Mouse (Mus musculus) stomach, embryonic 14.5 days (tissue): ENCODE measurements around the gene Memo1. TPM values are rescaled to one million over a fixed set of nuclear protein-coding genes. Genes with fewer than 3 reads are reported as not detected.
A peak's percentile ranks its signal among the peaks of the same experiment; 100 is the strongest.
"Not testable (repeated sequence)": the region's sequence is repeated elsewhere in the genome, so short reads cannot be mapped to it uniquely, and the experiment has no call there.

Source experiments
- ATAC-seq: fragments of 200-750 bp; cut with Nextera tagmentation; 2 replicates; pipeline ENCODE4 v1.8.0; 2017; ENCODE audit warnings: low read depth, moderate TSS enrichment; ENCODE audit not compliant: insufficient number of reproducible peaks, insufficient read depth, low FRiP score
- H3K27ac ChIP-seq: fragments of 300-500 bp; sonication (generic); 2 replicates; pipeline ENCODE4 v1.5.1; 2014; ENCODE audit warnings: mild to moderate bottlenecking, low read length, moderate library complexity, mixed read lengths
- H3K27me3 ChIP-seq: fragments of 300-500 bp; sonication (generic); 2 replicates; pipeline ENCODE4 v1.6.1; 2014; ENCODE audit warnings: low read length, control low read depth, mixed read lengths; ENCODE audit not compliant: control insufficient read depth, insufficient read depth
- H3K36me3 ChIP-seq: fragments of 300-500 bp; sonication (generic); 2 replicates; pipeline ENCODE4 v1.6.1; 2014; ENCODE audit warnings: mild to moderate bottlenecking, control low read depth, low read length, moderate library complexity, mixed read lengths; ENCODE audit not compliant: control insufficient read depth, insufficient read depth
- H3K4me1 ChIP-seq: fragments of 300-500 bp; sonication (generic); 2 replicates; pipeline ENCODE4 v1.6.1; 2014; ENCODE audit warnings: low read length, control low read depth, mixed read lengths; ENCODE audit not compliant: control insufficient read depth, insufficient read depth
- H3K4me2 ChIP-seq: fragments of 300-500 bp; sonication (generic); replicated peaks from 2 replicates; pipeline ENCODE4 v1.6.1; 2014; ENCODE audit warnings: low read depth, low read length, control low read depth
- H3K4me3 ChIP-seq: fragments of 300-500 bp; sonication (generic); 2 replicates; pipeline ENCODE4 v1.5.1; 2014; ENCODE audit warnings: low read depth, low read length, control low read depth
- H3K9ac ChIP-seq: fragments of 300-500 bp; sonication (generic); replicated peaks from 2 replicates; pipeline ENCODE4 v1.6.1; 2014; ENCODE audit warnings: low read depth, mild to moderate bottlenecking, control low read depth, low read length, moderate library complexity, mixed read lengths
- H3K9me3 ChIP-seq: fragments of 300-500 bp; sonication (generic); 2 replicates; pipeline ENCODE4 v1.6.1; 2016; ENCODE audit warnings: low read depth, low read length, control low read depth; ENCODE audit not compliant: control insufficient read depth
- WGBS: fragments of 180-500 bp; shearing (Covaris S2); extraction: QIAGEN DNeasy Blood & Tissue Kit; methylation state at CpG from one replicate; pipeline ENCODE4 v1.1.7; 2014; 5-methylcytosine and 5-hydroxymethylcytosine counted together
- polyA plus RNA-seq: library from polyadenylated mRNA; unstranded; fragments of >200 nt; fragmentation: Nextera tagmentation; extraction: Ambion mirVana; gene quantifications from 2 replicates; pipeline ENCODE4 v1.2.1, GENCODE M21; 2014

Gene Memo1
- polyA plus RNA-seq, 1 experiment from 2014 or later: 94.8 TPM

DNA sequence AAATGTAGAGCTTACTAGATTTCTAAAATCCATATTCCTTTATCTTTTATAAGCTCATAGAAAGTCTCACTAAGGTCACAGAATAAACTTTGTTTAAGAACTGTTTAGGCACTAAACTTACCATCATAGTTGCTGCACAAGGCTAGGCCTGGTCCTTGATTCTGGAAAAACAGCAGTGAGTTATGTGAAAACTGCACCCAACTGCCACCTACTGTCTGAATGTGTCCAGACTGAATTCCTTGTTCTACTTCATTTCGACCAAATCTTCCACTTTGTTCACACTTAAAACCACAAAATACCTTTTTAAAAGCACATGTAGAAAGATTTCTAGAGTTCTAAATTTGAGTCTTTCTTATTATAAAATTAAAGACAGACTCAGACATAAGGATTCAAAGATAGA lies 101.9 kb downstream of the Memo1 start:
- Histone ChIP-seq H3K4me2 (no peak overlapping the region), H3K4me3 (no peak overlapping the region), H3K9me3 (no peaks in the 10 kb centered on the region), H3K9ac (no peak overlapping the region), H3K4me1 (no peaks in the 10 kb centered on the region), H3K27me3 (no peaks in the 10 kb centered on the region), H3K27ac (no peak overlapping the region), H3K36me3 (no peaks in the 10 kb centered on the region)
- ATAC-seq: no peak
- WGBS: 70% methylated on average over 1 of the region's 1 CpGs

GRCm38 (mm10) chr17:74191446-74191845 lies 103.9 kb downstream of the Memo1 start:
- no peak overlapping the region for H3K27ac ChIP-seq
- no peak overlapping the region for H3K9ac ChIP-seq
- no peaks in the 10 kb centered on the region for H3K36me3 ChIP-seq
- H3K9me3 ChIP-seq: no peaks in the 10 kb centered on the region
- H3K27me3 ChIP-seq: no peaks in the 10 kb centered on the region
- no peaks in the 10 kb centered on the region for H3K4me1 ChIP-seq
- H3K4me3 ChIP-seq: no peak overlapping the region
- no peak for ATAC-seq
- WGBS: 74% methylated on average over 5 of the region's 5 CpGs
- no peak overlapping the region for H3K4me2 ChIP-seq

DNA sequence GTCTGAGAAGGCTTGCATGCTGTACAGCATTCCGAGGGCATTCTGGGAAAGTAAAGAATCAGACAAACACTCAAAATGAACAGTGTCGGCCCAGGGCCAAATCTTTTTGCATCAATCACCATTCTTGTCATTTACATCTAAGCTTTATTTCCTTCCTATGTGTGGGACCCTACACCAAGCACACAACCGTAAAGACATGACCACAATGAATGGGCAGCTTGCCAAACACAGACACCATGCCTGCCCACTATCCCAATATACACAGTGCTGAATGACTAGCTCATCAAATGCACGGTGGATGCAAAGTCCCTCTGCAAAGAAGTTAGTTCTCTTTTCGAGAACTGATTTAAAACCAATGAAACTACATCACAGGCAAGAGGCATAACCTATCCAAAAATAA lies 109.1 kb downstream of the Memo1 start:
- peak; percentile 74; the same call in 1 of the 2 replicates for ATAC-seq
- Histone ChIP-seq H3K9me3 (no peaks in the 10 kb centered on the region), H3K4me2 (no peak overlapping the region), H3K9ac (no peak overlapping the region), H3K27me3 (no peaks in the 10 kb centered on the region), H3K4me3 (no peak overlapping the region), H3K27ac (no peak overlapping the region), H3K4me1 (no peaks in the 10 kb centered on the region), H3K36me3 (no peaks in the 10 kb centered on the region)
- WGBS: 55% methylated on average over 5 of the region's 5 CpGs

GRCm38 (mm10) chr17:74184739-74185138 lies 110.6 kb downstream of the Memo1 start:
- no peak for ATAC-seq
- no peak overlapping the region for H3K4me3 ChIP-seq
- 96% methylated on average over 1 of the region's 1 CpGs for WGBS

DNA sequence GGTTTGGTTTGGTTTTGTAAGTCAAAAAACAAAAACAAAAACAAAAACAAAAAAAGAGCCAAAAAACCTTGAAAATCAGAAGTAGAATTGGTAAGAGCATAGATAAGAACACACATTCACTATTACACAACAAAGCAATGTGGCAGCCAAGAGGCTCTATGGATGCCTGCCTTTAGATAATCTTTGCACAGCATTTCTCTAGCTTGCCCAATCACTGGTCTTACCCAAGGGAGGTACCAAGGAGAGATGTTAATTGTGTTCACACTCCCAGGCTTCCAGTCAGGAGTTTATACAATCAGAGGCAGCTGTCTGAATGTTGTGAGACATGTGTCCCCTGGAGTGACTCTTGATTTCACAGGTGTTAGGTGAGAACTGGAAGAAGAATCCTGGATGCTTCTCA lies 114.4 kb downstream of the Memo1 start:
- Histone ChIP-seq H3K27ac (no peak overlapping the region), H3K4me3 (no peak overlapping the region), H3K9ac (no peak overlapping the region), H3K4me1 (no peaks in the 10 kb centered on the region), H3K36me3 (no peaks in the 10 kb centered on the region), H3K4me2 (no peak overlapping the region), H3K27me3 (no peaks in the 10 kb centered on the region), H3K9me3 (no peaks in the 10 kb centered on the region)
- ATAC-seq: no peak

More at GRCm38 (mm10) chr17:74184739-74185138, 110.6 kb downstream of the Memo1 start:
- Histone ChIP-seq H3K4me1 (no peaks in the 10 kb centered on the region), H3K27me3 (no peaks in the 10 kb centered on the region), H3K9ac (no peak overlapping the region), H3K9me3 (no peaks in the 10 kb centered on the region), H3K36me3 (no peaks in the 10 kb centered on the region), H3K27ac (no peak overlapping the region), H3K4me2 (no peak overlapping the region)

GRCm38 (mm10) chr17:74179640-74180039 lies 115.7 kb downstream of the Memo1 start:
- not testable (repeated sequence) for H3K27ac ChIP-seq, H3K9me3 ChIP-seq, ATAC-seq, H3K4me2 ChIP-seq, H3K36me3 ChIP-seq, H3K4me1 ChIP-seq, H3K4me3 ChIP-seq, H3K27me3 ChIP-seq, H3K9ac ChIP-seq
- 86% methylated on average over 2 of the region's 2 CpGs for WGBS

GRCm38 (mm10) chr17:74173726-74174125 lies 121.6 kb downstream of the Memo1 start:
- H3K9me3 ChIP-seq: no peaks in the 10 kb centered on the region
- no peaks in the 10 kb centered on the region for H3K36me3 ChIP-seq
- H3K27ac ChIP-seq: no peak overlapping the region
- no peak overlapping the region for H3K9ac ChIP-seq
- no peaks in the 10 kb centered on the region for H3K27me3 ChIP-seq
- no peak overlapping the region for H3K4me2 ChIP-seq
- H3K4me1 ChIP-seq: no peaks in the 10 kb centered on the region
- no peak overlapping the region for H3K4me3 ChIP-seq
- ATAC-seq: no peak

- WGBS: 82% methylated on average over 1 of the region's 1 CpGs
- no peaks in the 10 kb centered on the region for H3K27me3 ChIP-seq
Measured at GRCm38 (mm10) chr17:74172834-74173233, 122.5 kb downstream of the Memo1 start.

GRCm38 (mm10) chr17:74159443-74159894 lies 135.9 kb downstream of the Memo1 start:
- Histone ChIP-seq H3K4me1 (no peaks in the 10 kb centered on the region), H3K4me3 (peak overlapping the region; percentile 22; the same call in 1 of the 2 replicates), H3K9ac (no peak overlapping the region), H3K27me3 (no peaks in the 10 kb centered on the region), H3K36me3 (no peaks in the 10 kb centered on the region), H3K9me3 (no peaks in the 10 kb centered on the region), H3K4me2 (peak overlapping the region; percentile 50), H3K27ac (no peak overlapping the region)
- ATAC-seq: peak; percentile 90
- WGBS: under 1% methylated on average over 9 of the region's 9 CpGs

More at GRCm38 (mm10) chr17:74172834-74173233, 122.5 kb downstream of the Memo1 start:
- no peaks in the 10 kb centered on the region for H3K4me1 ChIP-seq
- no peak overlapping the region for H3K9ac ChIP-seq
- ATAC-seq: no peak
- H3K36me3 ChIP-seq: no peaks in the 10 kb centered on the region
- H3K4me3 ChIP-seq: no peak overlapping the region
- no peaks in the 10 kb centered on the region for H3K9me3 ChIP-seq
- no peak overlapping the region for H3K4me2 ChIP-seq
- H3K27ac ChIP-seq: no peak overlapping the region
